Mouse (Mus musculus): ENCODE measurements around the gene Olfr1367. TPM values are rescaled to one million over a fixed set of nuclear protein-coding genes. Genes with fewer than 3 reads are reported as not detected.
A peak's percentile ranks its signal among the peaks of the same experiment; 100 is the strongest.

The Olfr1367 gene
- total and polyA plus RNA-seq, 3 experiments, result not detected

DNA sequence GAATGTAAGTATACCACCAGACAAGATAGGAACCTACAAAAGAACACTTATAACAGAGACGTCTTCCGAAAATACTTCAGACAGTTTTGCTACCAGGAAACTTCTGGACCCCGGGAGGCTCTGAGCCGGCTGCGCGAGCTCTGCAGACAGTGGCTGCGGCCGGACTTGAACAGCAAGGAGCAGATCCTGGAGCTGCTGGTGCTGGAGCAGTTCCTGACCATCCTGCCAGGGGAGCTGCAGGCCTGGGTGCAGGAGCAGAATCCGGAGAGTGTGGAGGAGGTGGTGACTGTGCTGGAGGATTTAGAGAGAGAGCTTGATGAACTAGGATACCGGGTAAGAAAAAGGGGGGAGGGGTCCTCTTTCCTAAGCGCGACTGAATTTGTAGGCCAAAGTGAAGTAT lies 17.0 kb downstream of the Olfr1367 start:
- no peak overlapping the region for H3K27ac ChIP-seq (ENCODE audit: insufficient read depth, low read depth)
- H3K9me3 ChIP-seq (replicated peaks; ENCODE audit: low read length), result peaks cover under 1% of the 10 kb centered on the region
- peaks cover 3 to 32% of the 10 kb centered on the region in 2 experiments; a peak in 3 of 4 replicates for H3K4me1 ChIP-seq (ENCODE audit: control insufficient read depth in 1 of 2, insufficient read depth in 2 of 2)
- H3K79me2 ChIP-seq (replicated peaks; ENCODE audit: control insufficient read depth, extremely low read depth, insufficient read depth, poor library complexity, severe bottlenecking), result no peaks in the 10 kb centered on the region
- peak overlapping the region; percentile 75; the same call in 1 of the 2 replicates for H3K9ac ChIP-seq (ENCODE audit: insufficient read depth, low read depth)
- dilution Hi-C loops (cut with MboI; ENCODE audit: extremely low pct_ligation_motif_present, extremely low pct_unique_long_range_greater_than_20kb, low sequenced_read_pairs), result no loop called here
- TF ChIP-seq ZMIZ1 (IDR thresholded peaks at IDR 0.05; ENCODE audit: low read depth, low read length), result no peak
- no peak for TF ChIP-seq GABPA (IDR thresholded peaks at IDR 0.05; ENCODE audit: insufficient replicate concordance, low read depth, low read length)
- peak overlapping the region; percentile 44; the same call in 1 of the 2 replicates for H3K4me2 ChIP-seq (ENCODE audit: insufficient read depth, low read depth, poor library complexity, severe bottlenecking)
- H3K27me3 ChIP-seq (replicated peaks), result no peaks in the 10 kb centered on the region
- in situ Hi-C loops (cut with MboI; ENCODE audit: low pct_ligation_motif_present, low pct_unique_long_range_greater_than_20kb, low sequenced_read_pairs), result no loop called here
- no peak for DNase-seq (ENCODE audit: extremely low read depth)
- H3K36me3 ChIP-seq (replicated peaks in 1 of 2; ENCODE audit: control insufficient read depth in 1 of 2, insufficient read depth in 1 of 2, low read length in 1 of 2), result peaks cover 9 to 36% of the 10 kb centered on the region in 2 experiments
- H3K4me3 ChIP-seq (replicated peaks in 1 of 3; ENCODE audit: low read depth in 2 of 3, low read length in 2 of 3, poor library complexity in 1 of 3), result peak overlapping the region in 2 of 3 experiments; percentile 75 to 78

DNA sequence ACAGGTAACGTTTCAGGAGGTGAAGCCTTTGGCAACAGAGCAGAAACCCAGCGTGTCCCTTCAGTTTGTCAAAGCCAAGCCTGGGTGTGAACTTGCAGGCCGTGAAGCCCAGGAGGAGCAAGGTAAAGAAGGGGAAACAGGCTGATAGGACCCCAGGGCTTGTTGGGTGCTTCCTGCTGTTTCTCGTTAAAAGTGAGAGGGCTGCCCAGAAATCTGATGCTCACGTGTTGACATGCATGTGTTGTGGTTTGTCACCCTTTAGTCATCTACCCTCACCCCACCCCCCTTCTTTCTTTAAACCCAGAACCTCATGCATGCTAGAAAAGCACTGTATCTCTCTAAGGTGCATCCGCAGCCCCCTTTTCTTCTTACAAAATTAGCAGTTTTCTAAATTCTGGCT lies 19.9 kb downstream of the Olfr1367 start:
- Histone ChIP-seq H3K9ac (ENCODE audit: insufficient read depth, low read depth) (no peak overlapping the region), H3K4me3 (replicated peaks in 1 of 3; ENCODE audit: low read depth in 2 of 3, low read length in 2 of 3, poor library complexity in 1 of 3) (no peak overlapping the region), H3K4me1 (ENCODE audit: control insufficient read depth in 1 of 2, insufficient read depth in 2 of 2) (peaks cover 3 to 32% of the 10 kb centered on the region in 2 experiments; a peak in 3 of 4 replicates), H3K36me3 (replicated peaks in 1 of 2; ENCODE audit: control insufficient read depth in 1 of 2, insufficient read depth in 1 of 2, low read length in 1 of 2) (peaks cover 24 to 64% of the 10 kb centered on the region in 2 experiments), H3K27ac (ENCODE audit: insufficient read depth, low read depth) (no peak overlapping the region), H3K27me3 (replicated peaks) (no peaks in the 10 kb centered on the region), H3K9me3 (replicated peaks; ENCODE audit: low read length) (no peaks in the 10 kb centered on the region), H3K4me2 (ENCODE audit: insufficient read depth, low read depth, poor library complexity, severe bottlenecking) (no peak overlapping the region), H3K79me2 (replicated peaks; ENCODE audit: control insufficient read depth, extremely low read depth, insufficient read depth, poor library complexity, severe bottlenecking) (no peaks in the 10 kb centered on the region)
- in situ Hi-C loops (cut with MboI; ENCODE audit: low pct_ligation_motif_present, low pct_unique_long_range_greater_than_20kb, low sequenced_read_pairs) (no loop called here), dilution Hi-C loops (cut with MboI; ENCODE audit: extremely low pct_ligation_motif_present, extremely low pct_unique_long_range_greater_than_20kb, low sequenced_read_pairs) (no loop called here)
- no peak for TF ChIP-seq NELFE (IDR thresholded peaks at IDR 0.05; ENCODE audit: low read depth, low read length)
- TF ChIP-seq BHLHE40 (IDR thresholded peaks at IDR 0.05; ENCODE audit: low read depth, low read length), result no peak
- TF ChIP-seq POLR2A (IDR thresholded peaks at IDR 0.05; ENCODE audit: low read depth, low read length), result no peak
- TF ChIP-seq MEF2A (IDR thresholded peaks at IDR 0.05; ENCODE audit: borderline replicate concordance, low read depth, low read length), result no peak
- no peak for TF ChIP-seq MAFK (IDR thresholded peaks at IDR 0.05; ENCODE audit: insufficient replicate concordance, low read length)
- TF ChIP-seq SMC3 (IDR thresholded peaks at IDR 0.05; ENCODE audit: low read depth, low read length), result no peak
- no peak for TF ChIP-seq GABPA (IDR thresholded peaks at IDR 0.05; ENCODE audit: insufficient replicate concordance, low read depth, low read length)
- DNase-seq (ENCODE audit: extremely low read depth), result no peak

DNA sequence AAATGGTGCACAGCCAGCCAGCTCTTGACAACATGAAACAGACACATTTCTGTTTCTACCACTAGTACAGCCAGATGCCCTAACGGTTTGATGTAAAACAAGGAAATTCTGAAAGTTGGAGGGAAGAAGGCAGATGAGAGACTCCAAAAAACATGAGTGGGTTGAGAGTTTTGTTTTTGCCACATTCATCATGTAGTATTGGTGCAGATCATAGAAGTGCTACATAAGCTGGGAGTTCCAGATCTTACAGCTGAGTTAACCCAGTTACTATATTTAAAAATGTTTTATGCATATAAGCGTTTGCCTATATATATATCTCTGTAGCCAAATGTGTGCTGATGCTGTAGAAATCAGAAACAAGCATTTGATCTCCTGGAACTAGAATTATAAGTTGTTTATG lies 26.0 kb downstream of the Olfr1367 start:
- Histone ChIP-seq H3K79me2 (replicated peaks; ENCODE audit: control insufficient read depth, extremely low read depth, insufficient read depth, poor library complexity, severe bottlenecking) (no peaks in the 10 kb centered on the region), H3K36me3 (replicated peaks in 1 of 2; ENCODE audit: control insufficient read depth in 1 of 2, insufficient read depth in 1 of 2, low read length in 1 of 2) (peaks cover 19 to 40% of the 10 kb centered on the region in 2 experiments), H3K27me3 (replicated peaks) (no peaks in the 10 kb centered on the region), H3K4me3 (replicated peaks in 1 of 3; ENCODE audit: low read depth in 2 of 3, low read length in 2 of 3, poor library complexity in 1 of 3) (no peak overlapping the region), H3K9ac (ENCODE audit: insufficient read depth, low read depth) (no peak overlapping the region), H3K9me3 (replicated peaks; ENCODE audit: low read length) (no peaks in the 10 kb centered on the region), H3K4me1 (ENCODE audit: control insufficient read depth in 1 of 2, insufficient read depth in 2 of 2) (peaks cover 0 to 3% of the 10 kb centered on the region in 2 experiments; a peak in 2 of 4 replicates), H3K27ac (ENCODE audit: insufficient read depth, low read depth) (no peak overlapping the region), H3K4me2 (ENCODE audit: insufficient read depth, low read depth, poor library complexity, severe bottlenecking) (no peak overlapping the region)
- TF ChIP-seq GABPA (IDR thresholded peaks at IDR 0.05; ENCODE audit: insufficient replicate concordance, low read depth, low read length) (no peak), ZMIZ1 (IDR thresholded peaks at IDR 0.05; ENCODE audit: low read depth, low read length) (no peak), SIN3A (IDR thresholded peaks at IDR 0.05; ENCODE audit: low read length) (no peak), USF1 (IDR thresholded peaks at IDR 0.05; ENCODE audit: low read depth, low read length) (no peak)
- dilution Hi-C loops (cut with MboI; ENCODE audit: extremely low pct_ligation_motif_present, extremely low pct_unique_long_range_greater_than_20kb, low sequenced_read_pairs), result no loop called here
- DNase-seq (ENCODE audit: extremely low read depth), result no peak
- in situ Hi-C loops (cut with MboI; ENCODE audit: low pct_ligation_motif_present, low pct_unique_long_range_greater_than_20kb, low sequenced_read_pairs), result no loop called here

Measured in CH12.LX (cell line).